Mouse (Mus musculus) heart, adult 2 months (tissue): ENCODE results near the gene Cemip2. TPM values are rescaled to one million over a fixed set of nuclear protein-coding genes. Genes with fewer than 3 reads are reported as not detected.
"Not testable (repeated sequence)": the region's sequence is repeated elsewhere in the genome, so short reads cannot be mapped to it uniquely, and the experiment has no call there.

Experiments
- DNase-seq, 2 experiments: peaks; one replicate each; pipeline ENCODE4 v3.0.0; 2021
- H3K27ac ChIP-seq: fragments of 200-600 bp; 2 replicates; pipeline ENCODE4 v1.8.1; 2022
- H3K27me3 ChIP-seq: fragments of 200-500 bp; 2 replicates; pipeline ENCODE4 v1.6.1; 2012; ENCODE audit warnings: mild to moderate bottlenecking, low read length, inconsistent platforms, mixed read lengths; ENCODE audit not compliant: control insufficient read depth, insufficient read depth
- H3K36me3 ChIP-seq: fragments of 200-500 bp; 2 replicates; pipeline ENCODE4 v1.6.1; 2012; ENCODE audit warnings: low read length, inconsistent platforms; ENCODE audit not compliant: control insufficient read depth, insufficient read depth
- H3K4me1 ChIP-seq: fragments of 200-500 bp; 2 replicates; pipeline ENCODE4 v1.6.1; 2011; ENCODE audit warnings: low read length; ENCODE audit not compliant: control insufficient read depth, insufficient read depth
- H3K4me3 ChIP-seq: fragments of 200-600 bp; 2 replicates; pipeline ENCODE4 v1.8.1; 2022
- H3K79me2 ChIP-seq: fragments of 200-500 bp; replicated peaks from 2 replicates; pipeline ENCODE4 v1.6.1; 2012; ENCODE audit warnings: mild to moderate bottlenecking, inconsistent platforms, low read length, moderate library complexity, mixed read lengths; ENCODE audit not compliant: control insufficient read depth, insufficient read depth
- H3K9ac ChIP-seq: fragments of 200-500 bp; 2 replicates; pipeline ENCODE4 v1.6.1; 2012; ENCODE audit warnings: low read depth, mild to moderate bottlenecking, control low read depth, inconsistent platforms, low read length, mixed read lengths
- CTCF ChIP-seq: fragments of 200-600 bp; IDR thresholded peaks from 2 replicates; pipeline ENCODE4 v1.8.1; 2022; ENCODE audit warnings: antibody characterized with exemption, mild to moderate bottlenecking, moderate library complexity
- EP300 ChIP-seq: fragments of 200-500 bp; IDR thresholded peaks from 2 replicates; pipeline ENCODE4 v1.6.1; 2011; ENCODE audit warnings: low read depth, low read length, control low read depth; ENCODE audit not compliant: insufficient read depth
- POLR2A ChIP-seq: fragments of 200-500 bp; IDR thresholded peaks from 2 replicates; pipeline ENCODE4 v1.6.1; 2011; ENCODE audit warnings: mild to moderate bottlenecking, low read depth, low read length, control low read depth; ENCODE audit not compliant: insufficient read depth
- WGBS: fragments of 180-500 bp; shearing (Covaris S2); methylation state at CpG from one replicate; pipeline ENCODE4 v1.1.7; 2018; 5-methylcytosine and 5-hydroxymethylcytosine counted together
- intact Hi-C: fragments of 180-260 bp; cut with DNase I; formaldehyde crosslinking; loops from one replicate; pipeline ENCODE4 v1.15.1; 2025
- polyA plus RNA-seq: library from polyadenylated mRNA; depleted of rRNA; stranded (reverse); fragments of >200 nt; gene quantifications from 2 replicates; pipeline ENCODE4 v1.2.3, GENCODE M21; 2012
- total RNA-seq, 2 experiments: library from RNA; stranded (reverse); gene quantifications; 2 replicates each; pipeline ENCODE4 v1.2.3; 2021

Gene Cemip2
- total and polyA plus RNA-seq, 3 experiments = 4.5 to 11.7 (median 10.7) TPM

DNA sequence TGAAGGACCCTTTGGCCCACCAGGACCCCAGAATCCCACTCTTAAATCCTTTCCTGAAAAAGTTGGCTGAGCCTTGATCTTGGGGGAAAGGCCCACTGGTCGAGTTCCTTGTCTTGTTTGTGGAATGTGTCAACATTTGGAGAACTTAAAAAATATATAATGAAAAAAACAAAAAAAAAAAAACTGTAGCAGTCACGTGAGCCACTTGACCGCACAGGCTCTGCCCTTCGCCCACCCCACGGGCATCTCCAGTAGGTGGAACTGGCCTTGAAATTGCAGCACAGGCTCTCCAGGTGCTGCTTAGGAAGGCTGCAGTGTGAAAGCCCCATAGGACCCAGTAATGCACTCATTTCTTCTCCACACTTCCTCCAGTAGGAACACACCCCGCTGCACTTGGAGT lies 82.8 kb downstream of the Cemip2 start:
- Histone ChIP-seq H3K27me3 (no peaks in the 10 kb centered on the region), H3K4me3 (no peak overlapping the region), H3K36me3 (no peaks in the 10 kb centered on the region), H3K9ac (no peak overlapping the region), H3K79me2 (no peaks in the 10 kb centered on the region), H3K4me1 (peaks cover 3% of the 10 kb centered on the region), H3K27ac (no peak overlapping the region)
- intact Hi-C loops = no loop called here
- 89% methylated on average over 6 of the region's 6 CpGs for WGBS
- TF ChIP-seq CTCF = no peak
- TF ChIP-seq EP300 = no peak
- TF ChIP-seq POLR2A = no peak
- no peak for DNase-seq

DNA sequence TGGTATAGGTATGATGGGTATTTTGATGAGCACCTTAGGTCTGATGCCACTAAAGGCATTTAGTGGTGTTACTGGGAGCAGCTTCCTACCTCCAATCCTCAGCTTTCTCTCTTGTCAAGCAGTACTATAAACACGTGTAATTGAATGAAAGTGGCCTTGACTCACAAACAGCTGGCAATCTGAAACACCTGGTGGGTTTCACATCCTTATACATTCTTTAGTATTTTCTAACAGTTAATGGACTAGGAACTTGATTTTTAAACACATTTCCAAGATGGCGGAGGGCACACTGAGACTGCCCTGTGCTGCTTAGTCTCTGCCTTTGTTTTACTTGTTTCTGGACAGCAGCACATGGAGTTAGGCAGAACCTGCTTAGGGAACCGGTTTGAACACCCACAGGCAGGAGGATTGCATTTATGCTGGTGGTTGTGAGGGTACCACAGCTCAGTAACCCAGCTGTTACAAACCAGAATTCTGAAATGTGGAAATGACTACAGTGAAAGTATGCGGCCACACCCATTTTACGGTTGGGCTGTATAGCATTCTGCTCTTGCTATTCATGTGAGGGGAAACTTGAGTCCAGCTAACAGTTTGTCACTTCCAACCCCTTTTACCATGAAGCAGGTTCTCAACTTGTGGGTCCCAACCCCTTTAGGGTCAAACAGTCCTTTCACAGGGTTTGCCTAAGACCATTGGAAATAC lies 84.3 kb downstream of the Cemip2 start:
- H3K27me3 ChIP-seq = no peaks in the 10 kb centered on the region
- H3K4me1 ChIP-seq = peaks cover 3% of the 10 kb centered on the region
- no peak for TF ChIP-seq EP300
- TF ChIP-seq CTCF = no peak
- TF ChIP-seq POLR2A = no peak
- no peak overlapping the region for H3K27ac ChIP-seq
- intact Hi-C loops = no loop called here
- no peaks in the 10 kb centered on the region for H3K79me2 ChIP-seq
- DNase-seq = no peak
- H3K9ac ChIP-seq = no peak overlapping the region
- no peak overlapping the region for H3K4me3 ChIP-seq
- WGBS = 88% methylated on average over 5 of the region's 5 CpGs
- H3K36me3 ChIP-seq = no peaks in the 10 kb centered on the region

DNA sequence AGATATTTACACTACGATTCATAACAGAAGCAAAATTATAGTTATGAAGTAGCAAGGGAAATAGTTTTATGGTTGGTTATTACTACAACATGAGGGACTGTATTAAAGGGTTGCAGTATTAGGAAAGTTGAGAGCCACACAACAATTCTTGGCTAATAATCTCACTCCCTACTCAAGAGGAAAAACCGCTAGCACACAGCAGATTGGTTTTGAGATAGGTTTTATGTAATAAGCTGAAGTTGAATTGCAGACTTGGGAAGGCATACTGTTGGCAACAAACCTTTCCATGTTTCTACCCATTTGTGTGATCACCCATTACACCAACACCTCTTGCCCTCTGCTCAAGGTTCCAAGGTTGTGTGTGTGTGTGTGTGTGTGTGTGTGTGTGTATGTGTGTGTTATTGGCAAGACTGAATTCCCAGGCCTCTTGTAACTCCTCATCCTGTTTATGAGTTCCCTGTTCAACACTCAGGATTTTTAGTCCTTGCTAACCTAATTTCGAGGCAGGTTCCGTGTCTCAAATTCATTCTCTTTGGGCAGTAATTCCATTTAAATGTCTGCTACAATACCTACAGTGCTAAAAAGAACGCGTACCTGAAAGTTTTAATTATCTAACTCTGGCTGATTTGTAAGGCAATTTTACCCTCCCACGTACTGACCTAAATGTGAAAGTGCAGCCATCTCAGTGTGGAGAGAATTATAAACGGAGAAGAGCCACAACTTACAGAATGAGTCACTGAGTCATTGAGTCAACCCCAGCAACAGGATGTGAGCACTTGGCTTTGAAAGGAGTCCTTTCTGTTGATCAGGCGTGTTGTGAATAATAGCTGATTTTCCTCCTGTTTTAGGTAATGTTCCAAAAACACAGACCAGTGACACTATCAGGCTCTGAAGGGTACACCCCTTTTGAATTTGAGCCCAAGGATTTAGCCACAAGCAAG lies 85.1 kb downstream of the Cemip2 start:
- Histone ChIP-seq H3K79me2 (no peaks in the 10 kb centered on the region), H3K9ac (no peak overlapping the region), H3K27ac (0 out of 2 replicates have a peak overlapping the region, but pooled peaks have one; percentile 23), H3K27me3 (no peaks in the 10 kb centered on the region), H3K4me1 (peaks cover 3% of the 10 kb centered on the region), H3K4me3 (no peak overlapping the region), H3K36me3 (no peaks in the 10 kb centered on the region)
- 59% methylated on average over 9 of the region's 9 CpGs for WGBS
- TF ChIP-seq EP300 (no peak), CTCF (no peak), POLR2A (no peak)
- intact Hi-C loops = no loop called here
- no peak for DNase-seq

DNA sequence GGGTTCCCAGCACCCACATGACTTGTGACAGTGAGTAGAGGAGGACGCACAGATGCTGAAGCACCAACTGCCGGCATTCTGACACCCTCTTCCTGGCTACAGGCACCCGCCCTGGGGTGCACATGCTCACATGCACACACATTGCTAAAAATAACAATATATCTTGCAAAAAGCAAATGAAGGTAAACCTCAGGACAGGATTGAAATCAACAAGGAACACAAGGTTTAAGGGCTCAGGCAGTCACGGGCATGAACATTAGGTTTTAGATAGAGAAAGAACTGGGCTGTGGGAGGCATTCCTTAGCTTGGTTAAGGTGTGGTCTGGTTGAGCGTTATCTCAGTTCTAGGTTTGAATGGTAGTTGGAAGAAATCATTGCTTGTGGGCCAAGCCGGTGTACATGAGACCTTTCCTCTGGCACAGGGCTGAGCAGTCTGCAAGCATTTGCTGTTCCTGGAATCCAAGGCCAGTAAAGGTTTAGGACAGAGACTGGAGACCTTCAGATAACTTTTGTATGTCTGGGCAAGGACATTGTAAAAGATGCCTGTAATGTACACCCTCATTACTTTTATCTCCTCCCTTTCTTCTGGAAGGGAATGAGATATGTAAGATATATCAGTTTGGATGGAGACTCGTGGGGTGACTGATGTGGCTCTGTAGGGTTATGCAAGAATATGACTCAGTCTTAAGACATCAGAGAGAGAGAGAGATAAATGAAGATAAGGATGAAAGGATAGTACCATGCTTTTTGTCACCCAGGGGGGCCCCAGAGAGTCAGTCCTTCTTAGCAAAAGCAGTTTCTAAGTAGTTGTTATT lies 87.3 kb downstream of the Cemip2 start:
- Histone ChIP-seq H3K27me3 (no peaks in the 10 kb centered on the region), H3K27ac (no peak overlapping the region), H3K4me1 (peaks cover 6% of the 10 kb centered on the region), H3K4me3 (no peak overlapping the region), H3K9ac (no peak overlapping the region), H3K79me2 (no peaks in the 10 kb centered on the region), H3K36me3 (no peaks in the 10 kb centered on the region)
- no peak for DNase-seq
- WGBS = 59% methylated on average over 7 of the region's 7 CpGs
- intact Hi-C loops = loop anchor here (5.0 kb wide), 1 partner anchor 38 kb away; no protein-coding TSS in a partner anchor
- TF ChIP-seq POLR2A (no peak), EP300 (no peak), CTCF (no peak)

DNA sequence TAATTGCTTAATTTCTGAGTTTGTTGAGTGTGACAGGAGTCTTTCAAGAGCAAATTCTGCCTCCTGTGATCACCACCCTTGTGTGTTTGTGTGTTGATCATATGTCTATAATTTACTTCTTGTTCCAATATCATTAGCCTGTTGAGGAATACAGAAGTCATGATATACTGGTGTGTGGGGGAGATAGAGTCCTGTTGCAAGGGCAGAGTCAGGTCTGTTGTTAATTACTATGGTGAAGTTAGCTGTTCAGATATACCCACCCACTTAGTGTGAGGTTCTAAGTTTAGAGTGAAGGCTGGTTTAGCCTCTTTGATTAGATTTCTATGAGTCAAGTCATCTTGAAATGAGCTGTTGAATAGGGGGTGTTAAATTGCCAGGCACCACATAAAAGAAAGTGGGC lies 88.0 kb downstream of the Cemip2 start:
- Histone ChIP-seq H3K4me1 (peaks cover 6% of the 10 kb centered on the region), H3K27ac (no peak overlapping the region), H3K36me3 (no peaks in the 10 kb centered on the region), H3K79me2 (no peaks in the 10 kb centered on the region), H3K4me3 (no peak overlapping the region), H3K27me3 (no peaks in the 10 kb centered on the region), H3K9ac (no peak overlapping the region)
- TF ChIP-seq CTCF = no peak
- DNase-seq = no peak
- intact Hi-C loops = loop anchor here (5.0 kb wide), 1 partner anchor 39 kb away; no protein-coding TSS in a partner anchor

DNA sequence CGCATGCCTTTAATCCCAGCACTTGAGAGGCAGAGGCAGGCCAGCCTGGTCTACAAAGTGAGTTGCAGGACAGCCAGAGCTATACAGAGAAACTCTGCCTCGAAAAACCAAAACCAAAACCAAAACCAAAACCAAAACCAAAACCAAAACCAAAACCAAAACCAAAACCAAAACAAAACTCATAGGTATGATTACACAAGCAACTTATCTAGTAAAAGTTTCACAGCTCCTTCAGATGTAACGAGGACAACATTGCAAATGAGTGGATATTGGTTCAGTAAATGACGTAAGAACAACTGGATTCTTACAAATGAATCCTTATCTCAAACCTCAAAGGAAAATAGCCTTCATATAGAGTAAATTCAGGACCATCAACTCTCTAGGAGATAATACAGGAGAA lies 88.6 kb downstream of the Cemip2 start:
- H3K4me1 ChIP-seq, H3K4me3 ChIP-seq, H3K79me2 ChIP-seq, DNase-seq, H3K9ac ChIP-seq, H3K27ac ChIP-seq, H3K27me3 ChIP-seq, H3K36me3 ChIP-seq: not testable (repeated sequence)
- intact Hi-C loops = loop anchor here (5.0 kb wide), 1 partner anchor 39 kb away; no protein-coding TSS in a partner anchor
- 90% methylated on average over 4 of the region's 4 CpGs for WGBS
